8 mouse cellular contexts compared by ENCODE assay signal in genomic region chr6:72989028-72989736, GRCm38 (mm10). TPM values are rescaled to one million over a fixed set of nuclear protein-coding genes. Genes with fewer than 3 reads are reported as not detected.
DNase-seq lines count a peak whose midpoint lies in the region; ATAC-seq lines count a peak whose summit lies in the region.

No protein-coding gene starts in this region.

- H3K4me3 ChIP-seq in neural tube, embryonic 11.5 days (ENCODE audit: low read depth, low read length), result no peak overlapping the region
- H3K4me3 ChIP-seq in neural tube, embryonic 15.5 days (replicated peaks), result no peak overlapping the region
- no peak overlapping the region for H3K4me3 ChIP-seq in intestine, embryonic 14.5 days (ENCODE audit: low read depth, low read length)
- no peak overlapping the region for H3K4me3 ChIP-seq in stomach, embryonic 16.5 days (replicated peaks; ENCODE audit: low read length)

- no peak for ATAC-seq in neural tube, embryonic 11.5 days (ENCODE audit: insufficient read depth, low FRiP score, low TSS enrichment)
- no peak for ATAC-seq in neural tube, embryonic 15.5 days (ENCODE audit: low FRiP score)
- peak; percentile 68 for ATAC-seq in intestine, embryonic 14.5 days (replicated peaks; ENCODE audit: low FRiP score, low TSS enrichment, low read depth)
- ATAC-seq in stomach, embryonic 16.5 days (ENCODE audit: insufficient read depth, low FRiP score), result 0 out of 2 replicates have a peak, but pooled peaks have one; percentile 44
- no peak for ATAC-seq in monocyte, adult 5-6 weeks (replicated peaks; ENCODE audit: insufficient number of reproducible peaks, low FRiP score, low TSS enrichment, poor library complexity, severe bottlenecking)

- H3K4me2 ChIP-seq in neural tube, embryonic 11.5 days (ENCODE audit: low read depth), result no peak overlapping the region
- H3K4me2 ChIP-seq in neural tube, embryonic 15.5 days, result no peak overlapping the region
- no peak overlapping the region for H3K4me2 ChIP-seq in intestine, embryonic 14.5 days (ENCODE audit: low read length)
- no peak overlapping the region for H3K4me2 ChIP-seq in stomach, embryonic 16.5 days (ENCODE audit: low read depth, low read length)

- no peaks in the 10 kb centered on the region for H3K9me3 ChIP-seq in neural tube, embryonic 11.5 days (ENCODE audit: control insufficient read depth, low read length)
- H3K9me3 ChIP-seq in neural tube, embryonic 15.5 days (replicated peaks), result no peaks in the 10 kb centered on the region
- H3K9me3 ChIP-seq in intestine, embryonic 14.5 days (ENCODE audit: control insufficient read depth, low read length), result no peaks in the 10 kb centered on the region
- no peaks in the 10 kb centered on the region for H3K9me3 ChIP-seq in stomach, embryonic 16.5 days (replicated peaks; ENCODE audit: control insufficient read depth, low read length)

- H3K27me3 ChIP-seq in neural tube, embryonic 11.5 days (ENCODE audit: control insufficient read depth, insufficient read depth, low read length), result no peaks in the 10 kb centered on the region
- no peaks in the 10 kb centered on the region for H3K27me3 ChIP-seq in neural tube, embryonic 15.5 days (replicated peaks)
- H3K27me3 ChIP-seq in intestine, embryonic 14.5 days (replicated peaks; ENCODE audit: control insufficient read depth, insufficient read depth, low read length), result no peaks in the 10 kb centered on the region
- no peaks in the 10 kb centered on the region for H3K27me3 ChIP-seq in stomach, embryonic 16.5 days (ENCODE audit: control insufficient read depth, insufficient read depth, low read length)

- H3K4me1 ChIP-seq in neural tube, embryonic 11.5 days (ENCODE audit: control insufficient read depth, insufficient read depth, low read length), result no peaks in the 10 kb centered on the region
- H3K4me1 ChIP-seq in neural tube, embryonic 15.5 days, result no peaks in the 10 kb centered on the region
- peaks cover 3% of the 10 kb centered on the region; the same call in 1 of the 2 replicates for H3K4me1 ChIP-seq in intestine, embryonic 14.5 days (replicated peaks; ENCODE audit: control insufficient read depth, insufficient read depth, low read length)
- H3K4me1 ChIP-seq in stomach, embryonic 16.5 days (ENCODE audit: control insufficient read depth, insufficient read depth, low read length), result peaks cover 15% of the 10 kb centered on the region; the same call in 1 of the 2 replicates

- peak; percentile 31 for DNase-seq in neural tube, embryonic 11.5 days (ENCODE audit: low spot score)
- peak; percentile 70 to 82 for DNase-seq in cerebellum, postnatal 25 days
- peak; percentile 64 for DNase-seq in intestine, embryonic 14.5 days (ENCODE audit: low spot score)
- DNase-seq in natural killer cell, adult 2 months (ENCODE audit: low spot score in 2 of 2), result no peak
- DNase-seq in thymus, postnatal 0 days (ENCODE audit: low spot score), result no peak

- no peaks in the 10 kb centered on the region for H3K36me3 ChIP-seq in neural tube, embryonic 11.5 days (ENCODE audit: control insufficient read depth, insufficient read depth, low read length)
- no peaks in the 10 kb centered on the region for H3K36me3 ChIP-seq in neural tube, embryonic 15.5 days
- no peaks in the 10 kb centered on the region for H3K36me3 ChIP-seq in intestine, embryonic 14.5 days (ENCODE audit: control insufficient read depth, insufficient read depth, low read length)
- no peaks in the 10 kb centered on the region for H3K36me3 ChIP-seq in stomach, embryonic 16.5 days (ENCODE audit: control insufficient read depth, insufficient read depth, low read length)

- H3K27ac ChIP-seq in neural tube, embryonic 11.5 days (ENCODE audit: low read depth, low read length), result no peak overlapping the region
- no peak overlapping the region for H3K27ac ChIP-seq in neural tube, embryonic 15.5 days (replicated peaks)
- no peak overlapping the region for H3K27ac ChIP-seq in intestine, embryonic 14.5 days (ENCODE audit: low read depth)
- no peak overlapping the region for H3K27ac ChIP-seq in stomach, embryonic 16.5 days (ENCODE audit: low read length)

- no peak overlapping the region for H3K9ac ChIP-seq in neural tube, embryonic 11.5 days (ENCODE audit: low read length)
- no peak overlapping the region for H3K9ac ChIP-seq in neural tube, embryonic 15.5 days (replicated peaks)
- H3K9ac ChIP-seq in intestine, embryonic 14.5 days (ENCODE audit: low read length), result no peak overlapping the region
- H3K9ac ChIP-seq in stomach, embryonic 16.5 days (ENCODE audit: low read length), result no peak overlapping the region

- WGBS in neural tube, embryonic 11.5 days, result 56% methylated on average over 7 of the region's 7 CpGs
- 67% methylated on average over 7 of the region's 7 CpGs for WGBS in neural tube, embryonic 15.5 days
- WGBS in intestine, embryonic 14.5 days, result 36% methylated on average over 7 of the region's 7 CpGs
- 30% methylated on average over 7 of the region's 7 CpGs for WGBS in stomach, embryonic 16.5 days

RNA-seq across cellular contexts. Expression of gene Tmsb10, which starts 30.6 kb away (rescaled TPM):
- 3,130 and 3,517 TPM in 2 replicates for polyA plus RNA-seq in neural tube, embryonic 11.5 days (2014; fragmentation: Nextera tagmentation; extraction: Ambion mirVana)
- polyA plus RNA-seq in neural tube, embryonic 15.5 days (2015; fragmentation: Nextera tagmentation; extraction: Ambion mirVana), result 3,928 and 4,902 TPM in 2 replicates
- polyA plus RNA-seq in intestine, embryonic 14.5 days (2014; fragmentation: Nextera tagmentation; extraction: Ambion mirVana), result 2,511 and 2,566 TPM in 2 replicates
- 1,289 and 1,748 TPM in 2 replicates for polyA plus RNA-seq in stomach, embryonic 16.5 days (2015; fragmentation: Nextera tagmentation; extraction: Ambion mirVana)
- 2,490 and 2,753 TPM in 2 replicates for polyA plus RNA-seq in thymus, postnatal 0 days (2015; fragmentation: Nextera tagmentation; extraction: Ambion mirVana)
- total RNA-seq in monocyte, adult 5-6 weeks (2017), result 1,040 to 2,074 TPM (median 1,179 TPM) in 3 replicates

Comparison
In these comparisons a context has a peak if more than half of its experiments do, and no peak if none do; other contexts are left out.
1. ATAC-seq: peak in intestine, embryonic 14.5 days (single experiment) and stomach, embryonic 16.5 days (single experiment); none in neural tube, embryonic 11.5 days (single experiment), neural tube, embryonic 15.5 days (single experiment) and monocyte, adult 5-6 weeks (single experiment).
2. DNase-seq: peak in neural tube, embryonic 11.5 days (single experiment), cerebellum, postnatal 25 days (2 of 2) and intestine, embryonic 14.5 days (single experiment); none in natural killer cell, adult 2 months (0 of 2) and thymus, postnatal 0 days (single experiment).